Mouse (Mus musculus) ES-CJ7 (cell line): ENCODE measurements around the gene Bcap31.
A peak's percentile ranks its signal among the peaks of the same experiment; 100 is the strongest.

Experiments
- DNase-seq: peaks from one replicate; pipeline ENCODE4 v3.0.0; 2011; ENCODE audit warnings: low read depth, low spot score

Bcap31 gene

GRCm38 (mm10) chrX:73716109-73716661 lies at the start of gene Bcap31, which contains the start of gene Abcd1:
Gene Bcap31 (minus strand): TSS chrX:73716175.
Gene Abcd1 (plus strand): TSS chrX:73716597.
- peak; percentile 98 for DNase-seq

GRCm38 (mm10) chrX:73765311-73765710 lies 49.3 kb upstream of the Bcap31 start:
- DNase-seq = no peak

- no peak for DNase-seq
Observed at GRCm38 (mm10) chrX:73758611-73759290, 42.8 kb upstream of the Bcap31 start.

- DNase-seq = no peak
Observed at GRCm38 (mm10) chrX:73756334-73757140, 40.6 kb upstream of the Bcap31 start, which contains the start of gene Plxnb3. Gene Plxnb3 (plus strand): TSS chrX:73757090.

GRCm38 (mm10) chrX:73748977-73749376 lies 33.0 kb upstream of the Bcap31 start:
- DNase-seq = peak; percentile 33

- DNase-seq = no peak
Observed at GRCm38 (mm10) chrX:73744774-73745481, 29.0 kb upstream of the Bcap31 start.

- peak; percentile 55 for DNase-seq
Observed at GRCm38 (mm10) chrX:73739841-73740240, 23.9 kb upstream of the Bcap31 start.

- DNase-seq = peak; percentile 93
Observed at GRCm38 (mm10) chrX:73739151-73739550, 23.2 kb upstream of the Bcap31 start.

- peak; percentile 40 for DNase-seq
Observed at GRCm38 (mm10) chrX:73738155-73738554, 22.2 kb upstream of the Bcap31 start.

GRCm38 (mm10) chrX:73730908-73731307 lies 14.9 kb upstream of the Bcap31 start:
- no peak for DNase-seq

GRCm38 (mm10) chrX:73718686-73719362 lies 2.8 kb upstream of the Bcap31 start:
- no peak for DNase-seq

- DNase-seq = no peak
Observed at GRCm38 (mm10) chrX:73718271-73718670, 2.3 kb upstream of the Bcap31 start.

- no peak for DNase-seq
Observed at GRCm38 (mm10) chrX:73717667-73718066, 1.7 kb upstream of the Bcap31 start.

GRCm38 (mm10) chrX:73716709-73717545 lies 952 bp upstream of the Bcap31 start:
- DNase-seq = peak; percentile 58

- peak; percentile 46 for DNase-seq
Observed at GRCm38 (mm10) chrX:73715476-73716108, 383 bp downstream of the Bcap31 start.

- DNase-seq = no peak
Observed at GRCm38 (mm10) chrX:73700472-73700871, 15.5 kb downstream of the Bcap31 start.

GRCm38 (mm10) chrX:73690917-73691629 lies 24.9 kb downstream of the Bcap31 start:
- peak; percentile 46 for DNase-seq

- DNase-seq = peak; percentile 32
Observed at GRCm38 (mm10) chrX:73685629-73686028, 30.3 kb downstream of the Bcap31 start.

GRCm38 (mm10) chrX:73684978-73685377 lies 31.0 kb downstream of the Bcap31 start:
- no peak for DNase-seq
